18 mouse cellular contexts compared by ENCODE assay signal in the genomic region with DNA sequence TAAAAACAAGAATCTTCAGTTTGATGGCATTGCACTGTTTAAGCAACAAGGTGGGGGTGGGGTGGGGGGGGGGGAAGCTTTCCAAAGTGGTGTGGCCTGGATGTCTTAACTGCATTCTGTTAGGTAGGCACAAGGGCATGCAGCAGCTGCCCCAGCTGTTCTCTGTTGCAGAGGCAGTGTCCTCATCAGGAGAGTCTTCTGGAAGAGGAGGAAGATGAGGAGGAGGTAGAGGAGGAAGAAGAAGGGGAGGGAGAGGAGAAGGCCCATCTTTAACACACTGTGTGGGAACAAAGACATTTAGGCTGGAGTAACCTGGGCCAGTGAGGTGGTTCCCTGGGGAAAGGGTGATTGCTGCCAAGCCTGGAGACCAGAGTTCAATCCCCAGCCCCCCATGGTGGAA. TPM values are rescaled to one million over a fixed set of nuclear protein-coding genes. Genes with fewer than 3 reads are reported as not detected.
"Had no signal": no experiment of that assay in that cellular context is flagged by ENCODE, and none has a peak within 500 bp of the region (broad histone marks: within the 10 kb centered on the region; RNA-seq: fewer than 3 reads in every experiment).

No protein-coding gene starts in this region.

- H3K27me3 ChIP-seq: heart, embryonic 13.5 days; heart, embryonic 15.5 days; hindbrain, embryonic 13.5 days; hindbrain, embryonic 15.5 days; kidney, embryonic 15.5 days; limb, embryonic 12.5 days; liver, embryonic 12.5 days had no signal

- H3K4me3 ChIP-seq: heart, embryonic 13.5 days; heart, embryonic 15.5 days; hindbrain, embryonic 13.5 days; hindbrain, embryonic 15.5 days; kidney, embryonic 15.5 days; left cerebral cortex, adult 2 months; limb, embryonic 10.5 days; limb, embryonic 12.5 days; liver, embryonic 12.5 days had no signal

- H3K27ac ChIP-seq: heart, embryonic 13.5 days; heart, embryonic 15.5 days; hindbrain, embryonic 15.5 days; kidney, embryonic 15.5 days; kidney, postnatal 0 days; liver, embryonic 12.5 days; liver, embryonic 14.5 days had no signal

- H3K36me3 ChIP-seq: heart, embryonic 13.5 days; heart, embryonic 15.5 days; hindbrain, embryonic 13.5 days; hindbrain, embryonic 15.5 days; kidney, embryonic 15.5 days; limb, embryonic 10.5 days; limb, embryonic 12.5 days; liver, embryonic 12.5 days had no signal

- H3K9me3 ChIP-seq: heart, embryonic 13.5 days; heart, embryonic 15.5 days; hindbrain, embryonic 13.5 days; hindbrain, embryonic 15.5 days; kidney, embryonic 15.5 days; limb, embryonic 10.5 days; liver, embryonic 12.5 days had no signal

- H3K9ac ChIP-seq: heart, embryonic 13.5 days; heart, embryonic 15.5 days; hindbrain, embryonic 13.5 days; hindbrain, embryonic 15.5 days; kidney, embryonic 15.5 days; limb, embryonic 12.5 days; liver, embryonic 12.5 days; liver, embryonic 14.5 days had no signal

- H3K4me1 ChIP-seq: hindbrain, embryonic 15.5 days had no signal

- DNase-seq: kidney, adult 9 months had no signal

RNA-seq across cellular contexts. Expression of a gene that starts 5.6 kb away (rescaled TPM):
- total RNA-seq: hematopoietic stem cell, adult 5-6 weeks; hindbrain, postnatal 0 days; layer of hippocampus, postnatal 25 days; left cerebral cortex, adult 2 months; left cerebral cortex, postnatal 14 days; left cerebral cortex, postnatal 36 days had no signal

RNA-seq across cellular contexts. Expression of a gene that starts 23.0 kb away (rescaled TPM):
- total RNA-seq: hematopoietic stem cell, adult 5-6 weeks had no signal

RNA-seq across cellular contexts. Expression of a gene that starts 30.8 kb away (rescaled TPM):
- total RNA-seq: liver, adult 2 months had no signal

RNA-seq across cellular contexts. Expression of a gene that starts 33.0 kb away (rescaled TPM):
- total RNA-seq: hindbrain, postnatal 0 days had no signal
